Mouse (Mus musculus): ENCODE data around the gene Ptprs.

DNA sequence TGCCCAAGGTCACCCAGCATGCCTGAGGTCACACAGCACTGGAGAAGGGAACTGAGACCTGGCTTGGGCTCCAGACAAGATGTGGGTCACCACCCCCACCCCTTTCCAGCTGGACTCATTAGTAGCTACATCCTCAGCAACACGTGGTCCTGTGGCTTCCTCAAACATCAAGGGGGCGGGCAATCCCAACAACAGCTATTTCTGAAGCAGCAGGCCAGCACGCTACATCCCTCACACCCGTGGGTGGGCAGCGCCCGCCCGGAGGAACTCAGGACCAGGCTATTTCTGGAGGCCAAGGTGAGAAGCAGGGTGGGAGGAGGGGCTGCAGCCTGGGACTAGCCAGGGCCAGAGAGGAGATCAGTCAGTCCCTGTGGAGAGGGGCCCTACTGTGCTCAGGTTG lies 7.4 kb downstream of the Ptprs start:
- TF ChIP-seq CTCF (IDR thresholded peaks at IDR 0.05; ENCODE audit: borderline replicate concordance, insufficient read depth, low read depth, low read length): no peak
- no peak for TF ChIP-seq POLR2A (IDR thresholded peaks at IDR 0.05; ENCODE audit: borderline replicate concordance, insufficient read depth, low read length)
